Mouse (Mus musculus): ENCODE measurements around the gene Mapk12. TPM values are rescaled to one million over a fixed set of nuclear protein-coding genes. Genes with fewer than 3 reads are reported as not detected.

Mapk12 gene
- polyA plus RNA-seq, 1 experiment from 2014 or later = 13.4 TPM

DNA sequence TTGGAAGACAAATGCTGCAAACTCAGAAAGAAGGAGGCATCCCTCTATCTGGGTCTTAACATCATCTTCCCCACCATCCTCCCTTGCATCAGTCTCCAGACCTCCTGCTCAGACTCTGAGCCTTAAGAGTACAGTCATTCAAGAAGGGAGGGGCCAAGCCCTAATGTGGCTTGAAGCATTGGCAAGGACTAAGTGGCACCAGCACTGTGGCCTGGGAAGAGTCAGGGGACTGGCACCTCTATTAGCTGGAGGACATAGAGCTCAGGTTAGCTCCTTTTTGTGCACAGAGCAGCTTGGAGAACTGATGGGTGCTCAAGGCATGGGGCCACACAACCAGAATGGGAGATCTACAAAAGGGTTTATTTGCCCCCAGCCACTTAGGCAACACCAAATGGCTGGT lies 10.3 kb downstream of the Mapk12 start:
- no peak overlapping the region for H3K4me2 ChIP-seq
- no peak for ATAC-seq (ENCODE audit: borderline replicate concordance, extremely low read depth, low FRiP score, low TSS enrichment)
- H3K27ac ChIP-seq = no peak overlapping the region
- no peaks in the 10 kb centered on the region for H3K9me3 ChIP-seq
- peaks cover 16% of the 10 kb centered on the region for H3K4me1 ChIP-seq
- 0 out of 2 replicates have a peak, but pooled peaks cover 1% of the 10 kb centered on the region for H3K36me3 ChIP-seq
- no peak overlapping the region for H3K9ac ChIP-seq
- H3K27me3 ChIP-seq = no peaks in the 10 kb centered on the region
- H3K4me3 ChIP-seq = no peak overlapping the region

DNA sequence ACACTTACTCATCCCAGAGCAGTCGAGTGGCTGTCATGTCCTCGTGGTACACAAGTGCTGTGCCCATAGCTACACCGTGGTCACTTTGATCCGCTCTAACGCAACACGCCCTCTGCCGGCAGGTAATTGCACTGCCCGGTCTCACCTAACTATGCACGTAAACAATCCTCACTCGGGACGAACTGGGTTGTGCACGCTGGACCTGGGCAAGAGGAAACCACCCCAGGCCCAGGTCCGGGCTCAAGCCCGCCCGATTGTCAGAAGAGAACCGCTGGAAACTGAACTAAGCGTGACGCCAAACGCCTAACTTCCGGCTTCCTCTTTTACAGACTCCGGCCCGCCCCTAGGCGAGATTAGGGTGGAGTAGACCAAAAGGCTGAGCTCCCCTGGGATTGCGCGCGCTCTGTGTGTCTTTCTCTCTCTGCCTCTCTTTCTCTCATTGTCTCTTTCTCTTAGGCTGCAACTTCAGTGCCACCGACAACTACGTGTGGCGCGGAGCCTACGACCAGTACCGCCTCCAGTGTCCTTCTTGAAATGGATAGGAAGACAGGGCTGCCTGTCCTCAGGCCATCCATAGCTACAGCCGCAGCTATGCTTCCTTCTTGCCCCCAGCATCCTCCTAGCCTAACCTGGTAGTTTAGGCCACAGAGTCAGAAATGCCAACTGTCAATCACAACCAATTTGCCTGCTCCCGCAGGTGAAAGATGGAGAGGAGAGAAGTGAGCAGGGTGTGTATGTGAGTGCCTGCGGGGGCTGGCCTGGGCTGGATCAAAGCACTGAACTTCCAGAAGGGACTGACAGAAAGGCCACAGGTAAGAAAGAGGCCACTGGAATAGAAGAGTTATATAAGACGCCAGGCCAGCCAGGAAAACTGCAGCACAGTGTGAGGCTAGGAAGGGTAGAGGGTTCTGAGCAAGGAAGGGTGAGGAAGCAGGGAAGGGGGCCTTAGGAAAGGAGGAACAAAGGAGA lies 11.8 kb downstream of the Mapk12 start, which contains the start of gene Hdac10:
Gene Hdac10, minus strand, starts transcription at position 319 of the 969 bp plus-strand sequence.
- Histone ChIP-seq H3K27me3 (no peaks in the 10 kb centered on the region), H3K27ac (peak within 1 kb of the TSS; percentile 84), H3K4me2 (peak within 1 kb of the TSS; percentile 93), H3K4me1 (peaks cover 21% of the 10 kb centered on the region), H3K4me3 (peak within 1 kb of the TSS; percentile 73), H3K36me3 (0 out of 2 replicates have a peak, but pooled peaks cover 3% of the 10 kb centered on the region), H3K9me3 (no peaks in the 10 kb centered on the region), H3K9ac (peak within 1 kb of the TSS; percentile 74)
- WGBS = 4% methylated on average over 36 of the region's 36 CpGs
- peak; percentile 84 for ATAC-seq (ENCODE audit: borderline replicate concordance, extremely low read depth, low FRiP score, low TSS enrichment)

DNA sequence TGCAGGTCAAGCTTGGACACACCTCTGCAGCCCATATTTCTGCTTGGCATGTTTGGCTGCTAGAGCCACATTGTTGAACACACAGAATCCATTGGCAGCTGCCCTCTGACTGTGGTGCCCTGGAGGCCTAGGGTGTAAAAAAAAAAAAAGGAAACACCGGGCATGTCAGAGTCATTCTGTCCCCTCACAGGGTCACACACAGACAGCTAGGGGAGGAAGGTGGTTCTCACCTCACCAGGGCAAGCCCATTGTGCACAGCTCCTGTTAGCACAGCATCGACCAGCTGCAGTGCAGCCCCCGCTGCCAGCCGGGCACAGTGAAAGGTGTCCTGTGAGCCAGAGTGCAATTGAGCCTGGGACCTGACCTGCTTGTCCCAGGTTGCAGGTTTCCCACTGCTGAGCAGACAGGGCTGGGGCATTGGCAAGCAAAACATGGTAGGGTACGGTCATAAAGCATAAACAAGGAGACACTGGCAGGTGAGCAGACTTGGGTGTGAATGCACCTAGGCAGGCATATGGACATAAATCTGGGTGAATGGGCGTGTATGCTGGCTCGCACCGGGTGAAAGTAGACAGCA lies 13.1 kb downstream of the Mapk12 start:
- 76% methylated on average over 8 of the region's 8 CpGs for WGBS
- Histone ChIP-seq H3K4me1 (peaks cover 26% of the 10 kb centered on the region), H3K4me3 (peak overlapping the region; percentile 73), H3K4me2 (peak overlapping the region; percentile 93), H3K9me3 (no peaks in the 10 kb centered on the region), H3K27me3 (no peaks in the 10 kb centered on the region), H3K9ac (peak overlapping the region; percentile 74), H3K36me3 (0 out of 2 replicates have a peak, but pooled peaks cover 3% of the 10 kb centered on the region), H3K27ac (no peak overlapping the region)
- no peak for ATAC-seq (ENCODE audit: borderline replicate concordance, extremely low read depth, low FRiP score, low TSS enrichment)

DNA sequence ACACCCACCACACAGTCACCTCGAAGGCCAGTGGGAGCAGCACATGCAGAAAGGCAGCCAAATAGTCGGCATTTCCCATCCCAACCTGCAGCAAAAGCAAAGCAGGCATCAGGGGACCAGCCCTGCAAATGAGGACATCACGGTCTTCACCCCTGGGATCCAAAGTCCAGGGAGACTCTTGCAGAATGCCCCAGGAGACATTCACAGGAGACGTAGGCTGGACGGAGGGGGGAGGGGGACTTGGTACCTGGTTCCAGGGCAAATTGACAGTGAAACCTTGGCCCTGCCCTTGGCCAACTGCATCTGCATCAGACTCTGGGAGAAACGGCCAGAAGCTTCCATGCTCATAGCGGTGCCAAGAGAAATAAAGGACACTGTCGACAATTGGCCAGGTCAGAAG lies 13.9 kb downstream of the Mapk12 start:
- Histone ChIP-seq H3K36me3 (0 out of 2 replicates have a peak, but pooled peaks cover 3% of the 10 kb centered on the region), H3K4me1 (peaks cover 33% of the 10 kb centered on the region), H3K27ac (no peak overlapping the region), H3K9ac (no peak overlapping the region), H3K27me3 (no peaks in the 10 kb centered on the region), H3K9me3 (no peaks in the 10 kb centered on the region), H3K4me2 (no peak overlapping the region), H3K4me3 (no peak overlapping the region)
- WGBS = 85% methylated on average over 8 of the region's 8 CpGs
- no peak for ATAC-seq (ENCODE audit: borderline replicate concordance, extremely low read depth, low FRiP score, low TSS enrichment)

DNA sequence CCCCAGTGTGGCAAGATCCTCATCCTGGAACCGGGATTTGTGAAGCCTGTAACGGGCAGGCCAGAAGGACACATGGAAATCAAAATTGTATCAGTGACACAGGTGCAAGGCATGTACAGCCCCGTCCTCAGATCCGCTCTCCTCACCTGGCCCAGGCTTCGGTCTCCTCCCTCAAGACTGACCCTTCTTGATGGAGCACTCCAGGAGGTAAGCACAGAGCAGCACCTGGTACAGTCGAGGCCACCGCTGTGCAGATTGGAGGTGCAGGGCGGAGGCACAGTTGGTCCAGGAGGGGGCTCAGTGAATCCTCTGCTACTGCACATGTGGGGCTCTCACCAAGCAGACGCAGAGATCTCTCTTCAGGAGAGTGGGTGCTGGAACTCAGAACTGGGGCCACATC lies 15.2 kb downstream of the Mapk12 start:
- no peak overlapping the region for H3K9ac ChIP-seq
- H3K4me1 ChIP-seq = peaks cover 46% of the 10 kb centered on the region
- WGBS = 90% methylated on average over 9 of the region's 9 CpGs
- 0 out of 2 replicates have a peak, but pooled peaks cover 3% of the 10 kb centered on the region for H3K36me3 ChIP-seq
- no peak overlapping the region for H3K27ac ChIP-seq
- no peaks in the 10 kb centered on the region for H3K27me3 ChIP-seq
- no peak overlapping the region for H3K4me3 ChIP-seq
- no peak overlapping the region for H3K4me2 ChIP-seq
- H3K9me3 ChIP-seq = no peaks in the 10 kb centered on the region
- ATAC-seq (ENCODE audit: borderline replicate concordance, extremely low read depth, low FRiP score, low TSS enrichment) = no peak

DNA sequence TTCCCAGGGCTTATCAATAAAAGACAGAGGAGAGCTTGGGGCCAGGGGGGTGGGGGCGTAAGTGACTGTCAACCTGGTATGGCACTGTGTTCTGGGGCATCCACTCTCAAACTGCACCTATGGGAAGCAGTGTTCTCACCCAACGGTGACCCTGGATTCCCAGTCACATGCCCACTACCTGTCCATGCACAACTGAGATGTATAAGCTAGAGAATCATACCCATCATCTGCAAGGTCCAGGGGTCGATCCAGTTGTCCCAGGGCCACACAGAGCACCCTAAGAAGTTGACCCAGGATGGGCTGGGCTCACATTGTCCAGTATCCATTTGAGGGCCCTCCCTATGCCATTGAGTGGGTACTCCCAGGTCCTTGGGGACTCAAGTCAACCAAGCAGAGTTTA lies 16.2 kb downstream of the Mapk12 start:
- Histone ChIP-seq H3K27ac (no peak overlapping the region), H3K4me3 (no peak overlapping the region), H3K9ac (no peak overlapping the region), H3K4me2 (no peak overlapping the region), H3K4me1 (peaks cover 49% of the 10 kb centered on the region), H3K27me3 (no peaks in the 10 kb centered on the region), H3K9me3 (no peaks in the 10 kb centered on the region), H3K36me3 (peaks cover 11% of the 10 kb centered on the region; the same call in 1 of the 2 replicates)
- ATAC-seq (ENCODE audit: borderline replicate concordance, extremely low read depth, low FRiP score, low TSS enrichment) = no peak
- 93% methylated on average over 3 of the region's 3 CpGs for WGBS

DNA sequence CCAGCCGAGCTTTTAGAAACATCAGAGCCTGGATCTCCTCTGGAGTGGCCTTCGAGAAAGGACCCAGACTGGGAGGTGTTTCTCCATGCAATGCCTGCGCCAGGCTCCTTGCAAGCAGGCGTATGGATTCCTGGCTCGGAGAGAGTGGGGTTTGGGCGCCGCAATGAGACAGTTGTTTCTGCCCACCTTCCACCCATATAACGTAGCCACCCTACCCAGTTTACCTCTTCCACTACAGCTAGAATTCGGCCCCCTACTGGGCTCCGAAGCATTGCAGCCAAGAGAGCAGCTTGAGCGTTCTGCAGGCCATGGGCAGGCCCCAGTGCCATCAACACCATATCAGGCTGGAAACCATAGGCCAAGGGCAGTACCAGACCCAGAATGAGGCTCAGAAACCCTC lies 16.9 kb downstream of the Mapk12 start:
- Histone ChIP-seq H3K4me3 (peak overlapping the region; percentile 84), H3K36me3 (peaks cover 11% of the 10 kb centered on the region; the same call in 1 of the 2 replicates), H3K4me2 (peak overlapping the region; percentile 74), H3K27ac (0 out of 2 replicates have a peak overlapping the region, but pooled peaks have one; percentile 29), H3K4me1 (peaks cover 45% of the 10 kb centered on the region), H3K9me3 (no peaks in the 10 kb centered on the region), H3K27me3 (no peaks in the 10 kb centered on the region), H3K9ac (peak overlapping the region; percentile 82)
- WGBS = 24% methylated on average over 11 of the region's 11 CpGs
- ATAC-seq (ENCODE audit: borderline replicate concordance, extremely low read depth, low FRiP score, low TSS enrichment) = no peak

- Histone ChIP-seq H3K27me3 (no peaks in the 10 kb centered on the region), H3K4me2 (peak within 1 kb of the TSS; percentile 74), H3K27ac (peak within 1 kb of the TSS; percentile 35; the same call in 1 of the 2 replicates), H3K9ac (peak within 1 kb of the TSS; percentile 82), H3K4me1 (peaks cover 41% of the 10 kb centered on the region), H3K9me3 (no peaks in the 10 kb centered on the region), H3K36me3 (peaks cover 14% of the 10 kb centered on the region; the same call in 1 of the 2 replicates), H3K4me3 (peak within 1 kb of the TSS; percentile 84)
- under 1% methylated on average over 47 of the region's 47 CpGs for WGBS
- ATAC-seq (ENCODE audit: borderline replicate concordance, extremely low read depth, low FRiP score, low TSS enrichment) = peak; percentile 90
Observed at GRCm38 (mm10) chr15:89122649-89123366, 17.7 kb downstream of the Mapk12 start, which contains the start of gene Tubgcp6. Gene Tubgcp6 (minus strand): TSS chr15:89123112.

GRCm38 (mm10) chr15:89118007-89118406 lies 22.5 kb downstream of the Mapk12 start:
- Histone ChIP-seq H3K27me3 (no peaks in the 10 kb centered on the region), H3K9me3 (no peaks in the 10 kb centered on the region), H3K9ac (no peak overlapping the region), H3K4me2 (no peak overlapping the region), H3K36me3 (peaks cover 48% of the 10 kb centered on the region), H3K4me3 (no peak overlapping the region), H3K27ac (no peak overlapping the region), H3K4me1 (peaks cover 25% of the 10 kb centered on the region)
- no peak for ATAC-seq (ENCODE audit: borderline replicate concordance, extremely low read depth, low FRiP score, low TSS enrichment)

DNA sequence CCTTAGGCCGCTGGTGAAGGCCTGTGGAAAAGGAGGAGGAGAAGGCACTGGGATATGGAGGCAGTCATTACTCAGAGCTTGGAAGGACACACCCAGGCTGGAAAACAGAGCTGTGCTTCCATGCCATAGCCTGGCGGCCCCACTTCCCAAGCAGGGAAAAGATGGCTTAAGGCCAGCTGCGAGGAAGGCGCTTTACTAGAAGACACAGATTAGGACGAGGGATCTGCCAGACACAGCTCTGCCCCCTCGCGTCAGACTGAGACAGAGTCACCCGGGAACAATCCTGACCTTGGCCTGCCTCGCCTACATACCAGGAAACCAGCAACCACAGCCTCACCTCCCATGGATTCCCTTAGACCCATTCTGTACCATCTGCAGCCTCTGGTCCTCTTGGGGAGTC lies 30.4 kb downstream of the Mapk12 start:
- ATAC-seq (ENCODE audit: borderline replicate concordance, extremely low read depth, low FRiP score, low TSS enrichment) = no peak
- Histone ChIP-seq H3K9me3 (no peaks in the 10 kb centered on the region), H3K9ac (no peak overlapping the region), H3K27ac (no peak overlapping the region), H3K27me3 (no peaks in the 10 kb centered on the region), H3K36me3 (peaks cover 91% of the 10 kb centered on the region), H3K4me3 (no peak overlapping the region), H3K4me2 (no peak overlapping the region), H3K4me1 (no peaks in the 10 kb centered on the region)
- 66% methylated on average over 8 of the region's 9 CpGs for WGBS

GRCm38 (mm10) chr15:89106976-89107375 lies 33.5 kb downstream of the Mapk12 start:
- H3K4me2 ChIP-seq = no peak overlapping the region
- ATAC-seq (ENCODE audit: borderline replicate concordance, extremely low read depth, low FRiP score, low TSS enrichment) = no peak
- no peak overlapping the region for H3K9ac ChIP-seq
- no peaks in the 10 kb centered on the region for H3K27me3 ChIP-seq
- H3K36me3 ChIP-seq = peaks cover 88% of the 10 kb centered on the region
- no peaks in the 10 kb centered on the region for H3K4me1 ChIP-seq
- 85% methylated on average over 1 of the region's 1 CpGs for WGBS
- H3K4me3 ChIP-seq = no peak overlapping the region
- no peaks in the 10 kb centered on the region for H3K9me3 ChIP-seq
- H3K27ac ChIP-seq = no peak overlapping the region
